Mouse (Mus musculus) CH12.LX (cell line): ENCODE data around the gene Asl.

Experiments
- CTCF ChIP-seq, 2 experiments: IDR thresholded peaks in 1 of 2; conservative IDR thresholded peaks in 1 of 2; 2 replicates each; pipeline ENCODE4 v1.5.1; 2011 to 2012; ENCODE audit warnings: low read depth in 2 of 2, low read length in 2 of 2, improper control_type of control experiment in 1 of 2, inconsistent platforms in 1 of 2, mild to moderate bottlenecking in 1 of 2, moderate library complexity in 1 of 2
- E2F4 ChIP-seq: IDR thresholded peaks from 2 replicates; pipeline ENCODE4 v1.6.1; 2011; ENCODE audit warnings: low read depth, low read length, improper control_type of control experiment; ENCODE audit not compliant: insufficient replicate concordance
- ELF1 ChIP-seq: IDR thresholded peaks from 2 replicates; pipeline ENCODE4 v1.6.1; 2014; ENCODE audit warnings: low read depth, mild to moderate bottlenecking, inconsistent platforms, low read length, improper control_type of control experiment
- EP300 ChIP-seq: IDR thresholded peaks from 2 replicates; pipeline ENCODE4 v1.6.1; 2011; ENCODE audit warnings: low read length, improper control_type of control experiment
- KAT2A ChIP-seq: IDR thresholded peaks from 2 replicates; pipeline ENCODE4 v1.6.1; 2012; ENCODE audit warnings: low read length, improper control_type of control experiment, inconsistent platforms; ENCODE audit not compliant: insufficient replicate concordance
- MAFK ChIP-seq: IDR thresholded peaks from 2 replicates; pipeline ENCODE4 v1.6.1; 2011; ENCODE audit warnings: low read length, improper control_type of control experiment; ENCODE audit not compliant: insufficient replicate concordance
- MAZ ChIP-seq: IDR thresholded peaks from 2 replicates; pipeline ENCODE4 v1.6.1; 2012; ENCODE audit warnings: low read depth, mild to moderate bottlenecking, inconsistent platforms, low read length, improper control_type of control experiment, moderate library complexity
- POLR2A ChIP-seq: IDR thresholded peaks from 2 replicates; pipeline ENCODE4 v1.6.1; 2011; ENCODE audit warnings: low read depth, mild to moderate bottlenecking, improper control_type of control experiment, low read length
- SIN3A ChIP-seq: IDR thresholded peaks from 2 replicates; pipeline ENCODE4 v1.6.1; 2012; ENCODE audit warnings: low read length, improper control_type of control experiment, inconsistent platforms
- ZC3H11A ChIP-seq: IDR thresholded peaks from 2 replicates; pipeline ENCODE4 v1.6.1; 2012; ENCODE audit warnings: low read depth, mild to moderate bottlenecking, inconsistent platforms, low read length, improper control_type of control experiment

GRCm38 (mm10) chr5:129968417-129968816 lies 60.6 kb downstream of the Asl start:
- TF ChIP-seq ZC3H11A (no peak), POLR2A (no peak), CTCF (conservative IDR thresholded peaks at IDR 0.05 in 1 of 2, IDR thresholded peaks at IDR 0.05 in 1 of 2; ENCODE audit: low read depth in 2 of 2, low read length in 2 of 2) (no peak), MAZ (no peak), E2F4 (no peak), SIN3A (no peak), EP300 (no peak), KAT2A (no peak), MAFK (no peak), ELF1 (no peak)
